Mouse (Mus musculus): ENCODE measurements around the gene Pmp22.

Pmp22 gene

GRCm38 (mm10) chr11:63157117-63157516, 28.3 kb downstream of the Pmp22 start:
- DNase-seq (ENCODE audit: low read depth in 1 of 2, low spot score in 2 of 2), result no peak

GRCm38 (mm10) chr11:63160926-63161325, 32.1 kb downstream of the Pmp22 start:
- DNase-seq (ENCODE audit: low read depth in 1 of 2, low spot score in 2 of 2), result no peak

GRCm38 (mm10) chr11:63162806-63163205, 34.0 kb downstream of the Pmp22 start:
- DNase-seq (ENCODE audit: low read depth in 1 of 2, low spot score in 2 of 2), result no peak

GRCm38 (mm10) chr11:63163550-63163949, 34.8 kb downstream of the Pmp22 start:
- no peak for DNase-seq (ENCODE audit: low read depth in 1 of 2, low spot score in 2 of 2)

GRCm38 (mm10) chr11:63163986-63164682, 35.4 kb downstream of the Pmp22 start:
- no peak for DNase-seq (ENCODE audit: low read depth in 1 of 2, low spot score in 2 of 2)

- no peak for DNase-seq (ENCODE audit: low read depth in 1 of 2, low spot score in 2 of 2)
Measured at GRCm38 (mm10) chr11:63164756-63165484, 36.1 kb downstream of the Pmp22 start.

- no peak for DNase-seq (ENCODE audit: low read depth in 1 of 2, low spot score in 2 of 2)
Measured at GRCm38 (mm10) chr11:63167826-63168225, 39.0 kb downstream of the Pmp22 start.

DNA sequence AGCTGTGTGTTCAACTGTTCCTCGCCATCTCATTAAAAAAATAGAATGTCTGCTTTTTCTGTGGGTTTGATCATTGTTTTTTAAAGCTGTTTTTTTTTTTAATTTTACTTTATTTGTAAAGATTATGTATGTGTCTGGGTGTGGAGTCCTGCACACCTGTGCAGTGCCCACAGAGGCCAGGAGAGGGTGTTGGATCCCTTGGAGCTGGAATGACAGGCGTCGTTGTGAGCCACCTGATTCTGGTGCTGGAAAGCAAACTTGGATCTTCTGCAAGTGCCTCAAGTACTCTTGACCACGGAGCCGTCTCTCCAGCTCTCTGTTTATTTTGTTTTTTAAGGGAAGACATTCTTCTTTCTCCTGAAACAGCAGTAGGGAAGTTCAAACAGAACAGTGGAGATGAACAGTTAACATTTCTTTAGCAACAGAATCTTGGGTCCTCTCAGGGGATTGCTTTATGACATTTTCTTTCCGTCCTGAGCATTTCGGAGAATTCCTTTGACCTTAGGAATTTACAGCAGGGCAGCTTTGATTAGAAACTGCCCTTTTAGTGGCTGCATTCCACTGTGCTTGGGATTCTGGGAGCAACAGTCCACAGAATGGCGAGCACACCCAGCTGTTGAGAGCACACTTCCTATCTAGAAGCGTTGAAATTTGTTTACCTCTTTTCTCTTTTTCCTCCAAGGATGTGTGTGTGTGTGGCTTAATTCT, 39.9 kb downstream of the Pmp22 start:
- DNase-seq (ENCODE audit: low read depth in 1 of 2, low spot score in 2 of 2), result no peak

- no peak for DNase-seq (ENCODE audit: low read depth in 1 of 2, low spot score in 2 of 2)
Measured at GRCm38 (mm10) chr11:63171977-63172376, 43.2 kb downstream of the Pmp22 start.

DNA sequence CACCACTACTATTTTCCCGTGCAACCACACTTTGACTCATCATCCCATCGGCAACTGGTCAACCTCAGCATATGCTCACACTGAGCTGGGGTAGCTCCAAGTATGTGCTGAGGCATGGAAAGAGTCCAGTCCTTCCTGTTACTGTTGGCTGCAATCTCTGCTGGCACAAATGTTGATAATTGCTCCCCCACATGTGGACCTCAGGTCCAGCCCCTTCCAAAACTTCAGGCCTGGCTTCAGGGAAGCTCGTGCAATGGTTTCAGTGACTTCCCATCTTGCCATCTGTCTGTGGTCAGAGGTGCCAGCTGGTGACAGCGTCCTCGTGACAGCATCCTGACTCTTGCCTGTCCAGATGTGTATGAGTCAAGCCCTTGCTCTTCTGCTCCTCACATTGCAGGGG, 44.8 kb downstream of the Pmp22 start:
- no peak for DNase-seq (ENCODE audit: low read depth in 1 of 2, low spot score in 2 of 2)

GRCm38 (mm10) chr11:63175302-63175701, 46.5 kb downstream of the Pmp22 start:
- no peak for DNase-seq (ENCODE audit: low read depth in 1 of 2, low spot score in 2 of 2)

GRCm38 (mm10) chr11:63176416-63176815, 47.6 kb downstream of the Pmp22 start:
- DNase-seq (ENCODE audit: low read depth in 1 of 2, low spot score in 2 of 2), result no peak

- no peak for DNase-seq (ENCODE audit: low read depth in 1 of 2, low spot score in 2 of 2)
Measured at GRCm38 (mm10) chr11:63180262-63181101, 51.7 kb downstream of the Pmp22 start.

DNA sequence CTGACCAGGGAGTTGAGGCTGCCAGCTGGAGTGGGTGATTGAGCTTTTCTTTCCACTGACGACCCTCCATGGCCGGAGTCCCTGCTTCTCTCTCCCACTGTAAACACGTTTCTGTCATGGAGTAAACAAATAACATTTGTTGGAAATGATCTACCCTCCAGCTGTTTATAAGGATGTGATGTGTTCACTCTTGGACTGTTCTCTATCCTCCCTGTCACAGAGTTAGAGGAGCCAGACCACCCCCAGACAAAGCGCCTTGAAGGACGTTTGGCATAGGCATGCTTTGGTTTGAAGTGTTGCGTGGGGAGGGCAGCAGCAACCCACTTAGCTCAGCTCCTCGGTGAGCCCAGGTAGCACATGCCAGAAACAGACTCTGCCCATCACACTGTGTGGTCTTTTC, 60.0 kb downstream of the Pmp22 start:
- no peak for DNase-seq (ENCODE audit: low read depth in 1 of 2, low spot score in 2 of 2)

DNA sequence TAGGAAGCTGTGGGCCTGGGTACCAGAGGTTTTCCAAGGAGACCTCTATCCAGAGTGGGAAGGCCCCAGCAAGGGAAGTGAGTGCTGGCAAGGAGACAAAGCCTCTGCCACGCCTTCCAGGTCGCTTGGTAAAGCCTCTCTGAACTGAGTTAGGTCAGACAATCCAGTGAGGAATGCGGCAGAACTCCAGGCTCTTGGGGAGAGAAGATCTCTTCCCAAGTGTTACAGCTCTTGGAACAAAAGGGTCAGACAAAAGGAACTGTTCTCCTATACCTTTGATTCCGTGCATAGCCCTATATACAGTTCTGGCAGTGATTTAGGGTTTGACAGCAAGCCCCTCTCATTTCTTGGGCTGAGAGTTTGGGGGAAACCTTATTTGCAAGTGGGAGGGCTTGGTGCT, 69.3 kb downstream of the Pmp22 start:
- DNase-seq (ENCODE audit: low read depth in 1 of 2, low spot score in 2 of 2), result no peak

GRCm38 (mm10) chr11:63201989-63202535, 73.3 kb downstream of the Pmp22 start:
- no peak for DNase-seq (ENCODE audit: low read depth in 1 of 2, low spot score in 2 of 2)
